Mouse (Mus musculus): ENCODE results near the gene Ddx25. TPM values are rescaled to one million over a fixed set of nuclear protein-coding genes. Genes with fewer than 3 reads are reported as not detected.

Ddx25 gene
- polyA plus RNA-seq, 2 experiments = 2.3 to 3.0 TPM

DNA sequence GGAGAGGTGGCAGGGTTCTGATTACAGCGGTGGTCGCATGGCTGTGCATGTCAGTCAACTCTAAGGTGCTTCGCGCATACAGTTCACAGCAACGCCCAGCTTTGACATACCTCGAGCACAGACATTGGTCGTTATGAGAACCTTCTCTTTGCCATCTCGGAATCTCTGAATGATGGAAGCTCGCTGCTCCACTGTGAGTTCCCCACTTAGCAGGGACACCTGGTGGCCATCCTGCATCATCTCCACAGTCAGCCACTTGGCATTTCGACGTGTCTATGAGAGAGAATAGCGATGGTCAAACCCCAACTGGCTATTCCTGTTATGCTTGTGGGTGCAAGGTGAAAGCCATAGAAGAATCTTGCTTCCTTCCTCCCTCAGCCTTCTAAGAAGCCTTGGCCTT lies 12.6 kb downstream of the Ddx25 start:
- WGBS = 67% methylated on average over 12 of the region's 12 CpGs
- Histone ChIP-seq H3K9ac (ENCODE audit: low read depth, low read length, severe bottlenecking) (no peak overlapping the region), H3K27me3 (ENCODE audit: control insufficient read depth, insufficient read depth, low read length) (no peaks in the 10 kb centered on the region), H3K4me1 (ENCODE audit: control insufficient read depth, insufficient read depth, low read length) (no peaks in the 10 kb centered on the region), H3K4me3 (replicated peaks; ENCODE audit: low read length) (no peak overlapping the region), H3K9me3 (ENCODE audit: control insufficient read depth, low read length) (no peaks in the 10 kb centered on the region), H3K4me2 (replicated peaks; ENCODE audit: low read depth, low read length, severe bottlenecking) (no peak overlapping the region), H3K36me3 (ENCODE audit: control insufficient read depth, insufficient read depth, low read length) (no peaks in the 10 kb centered on the region), H3K27ac (replicated peaks; ENCODE audit: low read depth, low read length) (no peak overlapping the region)
- DNase-seq (ENCODE audit: low spot score) (no peak), ATAC-seq (ENCODE audit: low FRiP score, low read depth) (no peak)
- TF ChIP-seq POLR2A (IDR thresholded peaks at IDR 0.05; ENCODE audit: borderline replicate concordance, extremely low read depth, insufficient read depth, insufficient read length) = no peak

GRCm38 (mm10) chr9:35544666-35545065 lies 13.7 kb downstream of the Ddx25 start:
- no peak for DNase-seq (ENCODE audit: low spot score)
- no peak for ATAC-seq (ENCODE audit: low FRiP score, low read depth)
- Histone ChIP-seq H3K27ac (replicated peaks; ENCODE audit: low read depth, low read length) (no peak overlapping the region), H3K36me3 (ENCODE audit: control insufficient read depth, insufficient read depth, low read length) (no peaks in the 10 kb centered on the region), H3K27me3 (ENCODE audit: control insufficient read depth, insufficient read depth, low read length) (no peaks in the 10 kb centered on the region), H3K4me2 (replicated peaks; ENCODE audit: low read depth, low read length, severe bottlenecking) (no peak overlapping the region), H3K9ac (ENCODE audit: low read depth, low read length, severe bottlenecking) (no peak overlapping the region), H3K4me3 (replicated peaks; ENCODE audit: low read length) (no peak overlapping the region), H3K9me3 (ENCODE audit: control insufficient read depth, low read length) (no peaks in the 10 kb centered on the region), H3K4me1 (ENCODE audit: control insufficient read depth, insufficient read depth, low read length) (no peaks in the 10 kb centered on the region)
- 45% methylated on average over 2 of the region's 2 CpGs for WGBS
- no peak for TF ChIP-seq POLR2A (IDR thresholded peaks at IDR 0.05; ENCODE audit: borderline replicate concordance, extremely low read depth, insufficient read depth, insufficient read length)

GRCm38 (mm10) chr9:35543099-35543860 lies 15.0 kb downstream of the Ddx25 start:
- Histone ChIP-seq H3K9me3 (ENCODE audit: control insufficient read depth, low read length) (no peaks in the 10 kb centered on the region), H3K27me3 (ENCODE audit: control insufficient read depth, insufficient read depth, low read length) (no peaks in the 10 kb centered on the region), H3K27ac (replicated peaks; ENCODE audit: low read depth, low read length) (no peak overlapping the region), H3K4me2 (replicated peaks; ENCODE audit: low read depth, low read length, severe bottlenecking) (no peak overlapping the region), H3K36me3 (ENCODE audit: control insufficient read depth, insufficient read depth, low read length) (no peaks in the 10 kb centered on the region), H3K4me3 (replicated peaks; ENCODE audit: low read length) (no peak overlapping the region), H3K4me1 (ENCODE audit: control insufficient read depth, insufficient read depth, low read length) (no peaks in the 10 kb centered on the region), H3K9ac (ENCODE audit: low read depth, low read length, severe bottlenecking) (no peak overlapping the region)
- no peak for TF ChIP-seq POLR2A (IDR thresholded peaks at IDR 0.05; ENCODE audit: borderline replicate concordance, extremely low read depth, insufficient read depth, insufficient read length)
- no peak for ATAC-seq (ENCODE audit: low FRiP score, low read depth)
- DNase-seq (ENCODE audit: low spot score) = no peak
- WGBS = 80% methylated on average over 14 of the region's 14 CpGs

DNA sequence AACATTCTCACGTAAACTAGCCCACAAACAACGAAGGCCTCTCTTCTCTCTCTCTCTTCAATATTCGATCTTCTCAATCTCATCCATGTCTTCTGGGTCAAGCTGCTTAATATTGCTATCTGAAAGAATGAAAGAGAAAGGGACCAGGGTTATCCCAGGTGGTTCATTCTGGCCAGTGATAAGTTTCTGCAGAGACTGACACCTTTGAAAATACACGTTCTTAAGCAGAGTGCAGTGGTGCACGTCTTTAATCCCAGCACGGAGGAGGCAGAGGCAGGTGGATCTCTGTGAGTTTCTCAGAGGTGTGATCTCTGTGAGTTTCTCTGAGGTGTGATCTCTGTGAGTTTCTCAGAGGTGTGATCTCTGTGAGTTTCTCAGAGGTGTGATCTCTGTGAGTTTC lies 16.4 kb downstream of the Ddx25 start:
- whole genome bisulfite sequencing = 65% methylated on average over 6 of the region's 6 CpGs
- H3K27me3 ChIP-seq (ENCODE audit: control insufficient read depth, insufficient read depth, low read length) = no peaks in the 10 kb centered on the region
- H3K4me2 ChIP-seq (replicated peaks; ENCODE audit: low read depth, low read length, severe bottlenecking) = no peak overlapping the region
- no peak for DNase-seq (ENCODE audit: low spot score)
- no peaks in the 10 kb centered on the region for H3K36me3 ChIP-seq (ENCODE audit: control insufficient read depth, insufficient read depth, low read length)
- no peak for ATAC-seq (ENCODE audit: low FRiP score, low read depth)
- no peak for TF ChIP-seq POLR2A (IDR thresholded peaks at IDR 0.05; ENCODE audit: borderline replicate concordance, extremely low read depth, insufficient read depth, insufficient read length)
- no peak overlapping the region for H3K27ac ChIP-seq (replicated peaks; ENCODE audit: low read depth, low read length)
- no peak overlapping the region for H3K4me3 ChIP-seq (replicated peaks; ENCODE audit: low read length)
- peaks cover 2% of the 10 kb centered on the region; the same call in 1 of the 2 replicates for H3K4me1 ChIP-seq (ENCODE audit: control insufficient read depth, insufficient read depth, low read length)
- H3K9me3 ChIP-seq (ENCODE audit: control insufficient read depth, low read length) = no peaks in the 10 kb centered on the region
- no peak overlapping the region for H3K9ac ChIP-seq (ENCODE audit: low read depth, low read length, severe bottlenecking)

GRCm38 (mm10) chr9:35541488-35541887 lies 16.8 kb downstream of the Ddx25 start:
- Histone ChIP-seq H3K27me3 (ENCODE audit: control insufficient read depth, insufficient read depth, low read length) (no peaks in the 10 kb centered on the region), H3K4me1 (ENCODE audit: control insufficient read depth, insufficient read depth, low read length) (peaks cover 2% of the 10 kb centered on the region; the same call in 1 of the 2 replicates), H3K27ac (replicated peaks; ENCODE audit: low read depth, low read length) (no peak overlapping the region), H3K9ac (ENCODE audit: low read depth, low read length, severe bottlenecking) (no peak overlapping the region), H3K4me3 (replicated peaks; ENCODE audit: low read length) (no peak overlapping the region), H3K9me3 (ENCODE audit: control insufficient read depth, low read length) (no peaks in the 10 kb centered on the region), H3K4me2 (replicated peaks; ENCODE audit: low read depth, low read length, severe bottlenecking) (no peak overlapping the region), H3K36me3 (ENCODE audit: control insufficient read depth, insufficient read depth, low read length) (no peaks in the 10 kb centered on the region)
- DNase-seq (ENCODE audit: low spot score) = peak; percentile 88
- peak; percentile 80 for ATAC-seq (ENCODE audit: low FRiP score, low read depth)
- WGBS = 7% methylated on average over 6 of the region's 6 CpGs
- no peak for TF ChIP-seq POLR2A (IDR thresholded peaks at IDR 0.05; ENCODE audit: borderline replicate concordance, extremely low read depth, insufficient read depth, insufficient read length)
